Mouse (Mus musculus) midbrain, embryonic 15.5 days (tissue): ENCODE measurements at regions not wholly inside any gene's neighbourhood (a gene's known extent, or its start where the extent isn't known, plus 50 kb on each side); places are given as distances from the start of the nearest gene placed in this dataset.
A peak's percentile ranks its signal among the peaks of the same experiment; 100 is the strongest.
"Not testable (repeated sequence)": the region's sequence is repeated elsewhere in the genome, so short reads cannot be mapped to it uniquely, and the experiment has no call there.

Experiments
- ATAC-seq: fragments of 200-750 bp; cut with Nextera tagmentation; replicated peaks from 2 replicates; pipeline ENCODE4 v1.8.0; 2017; ENCODE audit warnings: moderate TSS enrichment
- H3K27ac ChIP-seq: fragments of 300-500 bp; sonication (generic); 2 replicates; pipeline ENCODE4 v1.5.1; 2015; ENCODE audit warnings: mild to moderate bottlenecking, inconsistent platforms
- H3K27me3 ChIP-seq: fragments of 300-500 bp; sonication (generic); replicated peaks from 2 replicates; pipeline ENCODE4 v1.6.1; 2015; ENCODE audit warnings: inconsistent platforms
- H3K36me3 ChIP-seq: fragments of 300-500 bp; sonication (generic); replicated peaks from 2 replicates; pipeline ENCODE4 v1.6.1; 2015; ENCODE audit warnings: inconsistent platforms
- H3K4me1 ChIP-seq: fragments of 300-500 bp; sonication (generic); 2 replicates; pipeline ENCODE4 v1.6.1; 2015; ENCODE audit warnings: inconsistent platforms
- H3K4me2 ChIP-seq: fragments of 300-500 bp; sonication (generic); 2 replicates; pipeline ENCODE4 v1.6.1; 2015; ENCODE audit warnings: inconsistent platforms, mild to moderate bottlenecking, moderate library complexity
- H3K4me3 ChIP-seq: fragments of 300-500 bp; sonication (generic); 2 replicates; pipeline ENCODE4 v1.5.1; 2015; ENCODE audit warnings: mild to moderate bottlenecking, inconsistent platforms
- H3K9ac ChIP-seq: fragments of 300-500 bp; sonication (generic); 2 replicates; pipeline ENCODE4 v1.6.1; 2015; ENCODE audit warnings: mild to moderate bottlenecking, inconsistent platforms
- H3K9me3 ChIP-seq: fragments of 300-500 bp; sonication (generic); 2 replicates; pipeline ENCODE4 v1.6.1; 2016; ENCODE audit warnings: inconsistent platforms
- WGBS: fragments of 180-500 bp; shearing (Covaris S2); methylation state at CpG from one replicate; pipeline ENCODE4 v1.1.7; 2015; ENCODE audit warnings: mixed read lengths; 5-methylcytosine and 5-hydroxymethylcytosine counted together

DNA sequence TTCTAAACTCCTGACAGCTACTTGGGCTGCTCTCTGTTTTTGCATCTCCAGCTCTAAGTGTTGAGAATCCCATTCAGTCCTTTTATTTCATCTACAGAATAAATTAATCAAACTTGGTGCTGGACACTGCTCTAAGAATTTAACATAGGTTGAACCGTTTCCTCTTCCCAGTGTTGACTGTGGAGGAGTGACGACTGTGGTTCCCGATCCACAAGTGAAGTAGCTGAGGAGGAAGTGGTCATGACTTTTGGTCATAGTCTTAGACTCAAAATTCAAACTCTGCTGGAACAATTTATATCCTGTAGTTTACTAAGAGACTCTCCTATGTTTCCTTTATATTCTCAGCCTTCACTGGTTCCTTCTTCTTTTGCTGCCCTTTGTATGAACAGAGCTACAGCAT is 432.6 kb upstream of the Id2 start:
- Histone ChIP-seq H3K9ac (no peak overlapping the region), H3K27me3 (no peaks in the 10 kb centered on the region), H3K9me3 (no peaks in the 10 kb centered on the region), H3K4me1 (no peaks in the 10 kb centered on the region), H3K4me3 (no peak overlapping the region), H3K36me3 (no peaks in the 10 kb centered on the region), H3K4me2 (no peak overlapping the region), H3K27ac (no peak overlapping the region)
- 88% methylated on average over 3 of the region's 3 CpGs for WGBS
- no peak for ATAC-seq

DNA sequence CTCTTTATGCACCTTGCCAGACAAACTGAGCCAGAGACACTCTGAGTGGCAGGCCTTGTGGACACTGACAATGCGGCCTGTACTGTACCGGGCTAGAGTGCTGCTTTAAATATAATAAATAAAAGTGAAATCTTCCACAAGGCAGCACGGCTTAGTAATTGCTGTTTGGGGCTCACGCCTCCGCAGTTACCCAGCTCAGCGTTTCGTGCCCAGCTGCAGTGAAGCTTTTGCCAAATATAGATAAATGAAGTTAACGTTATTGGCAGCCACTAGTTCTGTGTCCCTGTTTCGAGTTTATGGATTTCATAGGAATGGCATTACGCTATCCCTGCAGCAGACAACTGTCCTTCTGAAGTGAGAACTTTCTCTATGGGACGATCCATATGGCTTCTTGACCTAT is 429.7 kb upstream of the Id2 start:
- WGBS: 93% methylated on average over 11 of the region's 11 CpGs
- Histone ChIP-seq H3K36me3 (no peaks in the 10 kb centered on the region), H3K4me3 (no peak overlapping the region), H3K4me1 (no peaks in the 10 kb centered on the region), H3K9ac (no peak overlapping the region), H3K27ac (no peak overlapping the region), H3K9me3 (no peaks in the 10 kb centered on the region), H3K27me3 (no peaks in the 10 kb centered on the region), H3K4me2 (no peak overlapping the region)
- ATAC-seq: no peak

DNA sequence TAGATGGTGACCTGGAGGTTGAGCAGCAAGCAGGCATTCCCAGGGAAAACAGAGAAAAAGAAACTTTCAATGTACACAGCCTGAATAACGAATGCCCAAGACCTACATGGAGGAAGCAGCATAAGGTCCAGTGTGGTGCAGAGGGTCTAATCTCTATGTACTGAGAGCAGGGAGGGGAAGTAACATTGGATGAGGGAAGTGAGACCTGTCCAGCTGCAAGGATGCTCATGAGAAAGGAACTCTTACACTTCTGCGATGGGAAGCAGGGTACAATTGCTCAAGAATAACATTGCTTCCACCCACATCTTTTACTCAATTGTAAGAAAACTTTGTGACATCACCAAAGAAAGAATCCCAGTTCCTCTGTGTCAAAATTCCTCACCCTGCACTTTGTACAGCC is 419.8 kb upstream of the Id2 start:
- Histone ChIP-seq H3K9me3 (no peaks in the 10 kb centered on the region), H3K36me3 (no peaks in the 10 kb centered on the region), H3K4me1 (no peaks in the 10 kb centered on the region), H3K27ac (no peak overlapping the region), H3K9ac (no peak overlapping the region), H3K4me2 (no peak overlapping the region), H3K4me3 (no peak overlapping the region), H3K27me3 (no peaks in the 10 kb centered on the region)
- 88% methylated on average over 2 of the region's 2 CpGs for WGBS
- no peak for ATAC-seq

DNA sequence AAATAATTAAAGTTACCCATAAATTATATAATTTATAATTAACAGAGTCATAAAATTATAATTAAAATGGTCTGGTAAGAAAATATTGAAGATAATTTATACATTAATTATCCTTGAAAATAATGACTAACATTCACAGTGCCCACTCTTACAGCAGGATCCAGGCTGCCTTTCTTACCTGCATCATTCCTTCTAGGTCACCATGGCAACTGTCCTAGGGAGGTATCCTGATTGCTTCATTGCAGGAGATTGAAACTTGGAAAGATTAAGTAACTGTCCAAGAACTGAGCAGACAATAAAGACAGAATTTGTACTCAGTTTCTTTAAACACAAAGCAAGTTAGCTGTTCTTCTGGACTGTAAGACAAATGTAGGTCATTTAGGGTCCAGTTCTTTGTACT is 416.7 kb upstream of the Id2 start:
- H3K27me3 ChIP-seq: no peaks in the 10 kb centered on the region
- no peak overlapping the region for H3K4me2 ChIP-seq
- H3K36me3 ChIP-seq: no peaks in the 10 kb centered on the region
- no peaks in the 10 kb centered on the region for H3K9me3 ChIP-seq
- H3K4me3 ChIP-seq: no peak overlapping the region
- no peaks in the 10 kb centered on the region for H3K4me1 ChIP-seq
- no peak overlapping the region for H3K9ac ChIP-seq
- no peak overlapping the region for H3K27ac ChIP-seq
- peak; percentile 80; the same call in 1 of the 2 replicates for ATAC-seq

DNA sequence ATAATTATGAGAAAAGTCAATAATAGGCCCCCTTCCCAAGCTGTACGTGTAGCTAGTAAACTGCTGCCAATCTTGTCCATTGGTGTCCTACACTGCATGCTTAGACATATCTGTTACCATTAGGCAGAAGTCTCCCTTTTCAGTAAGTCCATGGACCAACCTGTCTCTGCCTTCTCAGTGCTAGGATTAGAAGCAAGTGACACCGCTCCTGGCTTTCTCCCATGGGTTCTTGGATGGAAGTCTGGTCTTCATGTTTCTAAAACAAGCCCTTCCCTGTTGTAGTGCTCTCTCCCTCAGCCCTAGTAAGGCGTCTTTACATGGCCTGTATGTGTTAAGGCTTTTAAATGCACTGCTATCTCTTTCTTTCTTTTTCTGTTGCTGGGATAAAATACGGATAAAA is 412.7 kb upstream of the Id2 start:
- WGBS: 88% methylated on average over 4 of the region's 4 CpGs
- no peak overlapping the region for H3K4me3 ChIP-seq
- ATAC-seq: no peak
- H3K9me3 ChIP-seq: 0 out of 2 replicates have a peak, but pooled peaks cover 5% of the 10 kb centered on the region
- H3K27me3 ChIP-seq: no peaks in the 10 kb centered on the region
- H3K4me2 ChIP-seq: no peak overlapping the region
- H3K36me3 ChIP-seq: no peaks in the 10 kb centered on the region
- no peak overlapping the region for H3K9ac ChIP-seq
- H3K4me1 ChIP-seq: no peaks in the 10 kb centered on the region
- no peak overlapping the region for H3K27ac ChIP-seq

DNA sequence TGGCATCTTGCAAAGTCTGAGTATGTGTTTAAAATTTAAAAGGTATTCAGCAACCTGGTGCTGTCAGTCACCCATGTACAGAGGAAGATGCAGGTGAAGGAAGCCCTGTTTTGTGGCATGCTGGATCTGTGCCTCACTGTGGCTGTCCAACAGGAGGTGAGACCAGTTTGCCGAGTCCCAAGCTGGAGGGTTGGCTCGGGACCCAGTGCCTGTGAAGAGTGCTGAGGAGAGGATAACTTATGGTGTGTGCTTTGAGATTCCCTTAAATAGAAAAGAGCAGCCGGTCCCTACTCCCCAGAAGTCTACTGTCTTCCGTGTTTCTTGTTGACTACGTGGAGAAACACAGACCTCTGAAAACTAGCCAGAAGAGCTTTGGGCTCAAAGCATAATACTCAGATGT is 396.3 kb upstream of the Id2 start:
- ATAC-seq: no peak
- Histone ChIP-seq H3K9ac (no peak overlapping the region), H3K4me3 (no peak overlapping the region), H3K4me2 (no peak overlapping the region), H3K9me3 (no peaks in the 10 kb centered on the region), H3K27ac (no peak overlapping the region), H3K4me1 (no peaks in the 10 kb centered on the region), H3K27me3 (no peaks in the 10 kb centered on the region), H3K36me3 (no peaks in the 10 kb centered on the region)
- 86% methylated on average over 5 of the region's 5 CpGs for WGBS

DNA sequence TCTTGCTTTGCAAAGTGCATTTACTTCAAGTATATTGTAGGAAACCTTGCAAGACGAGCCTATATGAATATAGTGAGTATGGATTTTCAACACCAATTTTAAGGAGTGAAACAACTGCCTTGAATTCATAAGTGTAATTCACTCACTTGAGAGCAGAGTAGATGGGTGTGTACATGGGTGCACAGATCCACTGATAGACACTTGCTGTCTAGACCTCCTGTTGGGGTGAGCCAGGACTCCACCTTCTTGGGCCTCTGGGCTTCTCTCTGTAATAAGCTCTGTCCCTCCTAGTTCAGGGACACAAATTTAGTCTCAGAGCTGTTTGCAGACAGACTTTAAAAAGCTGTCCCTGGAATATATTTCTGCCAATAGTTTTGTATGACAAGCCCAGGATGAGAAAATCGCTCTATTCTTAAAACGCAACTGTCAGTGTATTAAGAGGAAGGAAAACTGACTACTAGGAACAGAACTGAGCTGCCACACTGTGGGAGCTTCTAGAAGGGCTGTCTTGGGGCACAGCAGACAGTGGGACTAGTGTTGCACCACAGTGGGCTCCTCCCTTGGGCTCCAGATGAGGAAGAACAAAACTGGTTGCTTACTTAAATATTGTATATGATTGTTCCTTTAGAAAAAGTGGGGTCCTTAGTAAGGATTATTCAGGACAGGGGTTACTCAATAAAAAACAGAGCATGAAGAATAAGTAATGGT is 395.7 kb upstream of the Id2 start:
- H3K9me3 ChIP-seq: no peaks in the 10 kb centered on the region
- H3K9ac ChIP-seq: no peak overlapping the region
- no peak for ATAC-seq
- WGBS: 88% methylated on average over 3 of the region's 3 CpGs
- no peaks in the 10 kb centered on the region for H3K27me3 ChIP-seq
- no peak overlapping the region for H3K27ac ChIP-seq
- no peak overlapping the region for H3K4me2 ChIP-seq
- no peaks in the 10 kb centered on the region for H3K4me1 ChIP-seq
- H3K36me3 ChIP-seq: no peaks in the 10 kb centered on the region
- H3K4me3 ChIP-seq: no peak overlapping the region

DNA sequence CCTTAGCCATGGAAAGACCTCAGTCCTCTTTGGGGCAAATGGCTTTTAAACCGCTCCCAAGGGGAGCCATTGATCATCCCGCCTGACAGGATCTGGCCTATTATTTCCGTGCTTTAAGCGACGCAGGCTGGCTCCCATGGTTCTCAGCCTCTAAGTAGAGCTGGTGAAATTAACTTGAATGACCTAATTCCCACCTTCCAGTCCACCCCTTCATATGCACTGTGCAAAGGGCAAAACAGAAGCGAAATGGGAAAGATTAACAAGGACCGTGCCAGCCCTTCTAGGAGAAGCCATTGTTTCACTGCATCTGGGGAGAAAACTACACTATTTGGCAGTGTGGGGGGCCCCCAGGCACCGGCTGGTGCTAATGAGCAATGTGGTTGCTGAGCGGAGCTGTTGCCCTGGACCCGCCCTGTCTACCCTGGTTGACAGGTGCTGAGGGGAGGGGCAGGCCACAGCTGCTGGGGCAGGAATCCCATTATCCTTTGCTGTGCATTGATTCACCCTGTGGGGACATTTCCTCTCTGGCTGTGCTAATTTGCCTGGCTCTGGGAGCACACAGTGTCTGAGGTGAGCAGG is 378.3 kb upstream of the Id2 start:
- Histone ChIP-seq H3K4me2 (peak overlapping the region; percentile 2; the same call in 1 of the 2 replicates), H3K4me3 (no peak overlapping the region), H3K9me3 (no peaks in the 10 kb centered on the region), H3K27me3 (no peaks in the 10 kb centered on the region), H3K27ac (peak overlapping the region; percentile 68), H3K36me3 (no peaks in the 10 kb centered on the region), H3K4me1 (peaks cover 19% of the 10 kb centered on the region), H3K9ac (no peak overlapping the region)
- 9% methylated on average over 10 of the region's 10 CpGs for WGBS
- ATAC-seq: peak; percentile 92

DNA sequence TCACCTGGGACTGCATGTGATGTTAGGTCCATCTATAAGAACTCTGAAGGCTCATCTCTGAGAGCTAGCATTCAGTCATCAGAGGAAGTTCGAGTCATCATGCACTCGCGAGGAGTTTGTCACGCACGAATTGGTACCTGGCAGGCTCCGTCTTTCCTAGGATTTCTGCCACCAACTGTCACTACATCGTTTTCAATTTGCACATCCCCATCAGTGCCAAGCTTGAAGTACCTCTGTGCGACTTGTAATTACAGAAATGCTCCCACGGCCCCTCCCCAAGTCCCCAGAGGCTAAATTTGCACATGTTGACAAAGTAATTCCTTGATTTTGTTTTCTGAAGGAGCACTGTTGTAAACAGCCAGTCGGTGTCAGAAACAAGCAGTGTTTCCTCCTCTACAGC is 372.2 kb upstream of the Id2 start:
- 67% methylated on average over 10 of the region's 10 CpGs for WGBS

DNA sequence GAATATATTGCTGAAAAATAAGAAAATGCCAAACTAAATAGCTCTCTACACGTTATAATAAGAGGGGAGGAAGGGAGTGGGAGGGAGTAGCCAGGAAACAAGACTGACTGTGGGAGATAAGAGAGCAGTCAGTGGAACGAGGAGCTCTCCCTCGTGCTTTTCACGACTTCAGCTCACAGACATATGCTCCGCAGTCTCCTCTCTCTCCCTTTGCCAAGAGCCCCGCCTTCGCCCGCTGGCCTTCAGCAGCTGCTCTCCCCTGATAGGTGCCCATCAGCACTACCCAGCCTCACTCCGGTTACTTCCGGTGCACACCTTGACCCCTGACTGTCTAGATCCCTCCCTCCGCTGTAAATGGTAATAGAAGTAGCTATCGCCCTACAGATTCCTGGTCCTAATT is 370.8 kb upstream of the Id2 start:
- H3K9ac ChIP-seq: no peak overlapping the region
- WGBS: 74% methylated on average over 12 of the region's 12 CpGs
- no peaks in the 10 kb centered on the region for H3K4me1 ChIP-seq
- no peaks in the 10 kb centered on the region for H3K27me3 ChIP-seq
- H3K9me3 ChIP-seq: no peaks in the 10 kb centered on the region
- no peak overlapping the region for H3K27ac ChIP-seq
- H3K36me3 ChIP-seq: no peaks in the 10 kb centered on the region
- no peak for ATAC-seq
- no peak overlapping the region for H3K4me2 ChIP-seq
- no peak overlapping the region for H3K4me3 ChIP-seq

More for the DNA sequence above, 372.2 kb upstream of the Id2 start:
- ATAC-seq: no peak
- H3K4me3 ChIP-seq: no peak overlapping the region
- no peaks in the 10 kb centered on the region for H3K36me3 ChIP-seq
- H3K27ac ChIP-seq: no peak overlapping the region
- H3K27me3 ChIP-seq: no peaks in the 10 kb centered on the region
- H3K9ac ChIP-seq: no peak overlapping the region
- no peak overlapping the region for H3K4me2 ChIP-seq
- H3K4me1 ChIP-seq: no peaks in the 10 kb centered on the region
- H3K9me3 ChIP-seq: no peaks in the 10 kb centered on the region

DNA sequence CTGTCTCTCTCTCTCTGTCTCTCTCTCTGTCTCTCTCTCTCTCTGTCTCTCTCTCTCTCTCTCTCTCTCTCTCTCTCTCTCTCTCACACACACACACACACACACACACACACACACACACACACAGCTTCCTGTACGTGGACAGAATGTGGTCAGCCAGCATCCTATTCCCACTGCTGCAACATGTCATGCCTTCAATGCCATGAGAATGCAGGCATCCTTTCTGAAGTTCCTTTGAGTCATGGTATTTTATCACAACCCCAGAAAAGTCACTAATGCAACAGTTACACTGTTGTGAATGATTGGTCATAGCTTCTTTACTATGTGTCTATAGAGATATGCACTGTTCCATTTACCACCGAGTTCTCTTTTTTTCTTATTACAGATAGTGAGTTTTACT is 365.8 kb upstream of the Id2 start:
- not testable (repeated sequence) for H3K4me3 ChIP-seq, H3K27me3 ChIP-seq, H3K27ac ChIP-seq, H3K36me3 ChIP-seq, H3K4me1 ChIP-seq, H3K9me3 ChIP-seq, H3K4me2 ChIP-seq, H3K9ac ChIP-seq, ATAC-seq
- WGBS: 89% methylated on average over 2 of the region's 2 CpGs

DNA sequence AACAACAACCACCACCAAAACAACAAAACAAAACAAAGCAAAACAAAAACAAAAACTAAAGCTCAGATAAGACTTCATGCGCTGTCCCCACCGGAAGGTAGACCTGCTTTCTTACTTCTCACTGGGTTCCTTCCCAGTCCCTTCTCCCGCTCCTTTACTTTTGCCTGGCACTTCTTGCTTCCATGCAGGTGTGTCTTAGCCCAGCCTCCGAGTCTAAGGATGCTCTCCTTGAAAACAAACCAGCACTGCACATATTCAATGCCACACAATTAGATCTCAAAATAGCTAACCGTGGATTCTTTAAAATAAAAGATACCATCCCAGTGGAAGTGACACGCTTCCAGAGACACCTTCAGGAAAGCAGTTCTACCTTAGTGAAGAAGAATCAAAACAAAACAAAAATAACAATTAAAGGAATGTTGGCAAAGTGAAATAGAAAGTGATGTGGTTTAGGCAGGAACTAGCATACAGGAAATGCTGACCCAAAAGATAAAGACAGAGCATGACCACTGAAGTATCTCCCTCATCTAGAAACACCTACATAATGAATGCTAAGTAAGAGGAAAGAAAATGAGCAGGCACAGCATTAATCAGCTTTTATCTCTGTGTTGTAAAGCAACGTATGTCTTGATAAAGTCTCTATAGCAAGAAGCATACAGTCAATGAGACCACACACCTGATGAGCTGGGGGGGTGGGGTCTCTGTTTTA is 358.5 kb upstream of the Id2 start:
- H3K4me1 ChIP-seq: no peaks in the 10 kb centered on the region
- WGBS: 93% methylated on average over 7 of the region's 7 CpGs
- H3K4me2 ChIP-seq: no peak overlapping the region
- H3K9me3 ChIP-seq: no peaks in the 10 kb centered on the region
- no peak overlapping the region for H3K9ac ChIP-seq
- no peaks in the 10 kb centered on the region for H3K36me3 ChIP-seq
- H3K4me3 ChIP-seq: no peak overlapping the region
- no peak for ATAC-seq
- H3K27ac ChIP-seq: no peak overlapping the region
- no peaks in the 10 kb centered on the region for H3K27me3 ChIP-seq

DNA sequence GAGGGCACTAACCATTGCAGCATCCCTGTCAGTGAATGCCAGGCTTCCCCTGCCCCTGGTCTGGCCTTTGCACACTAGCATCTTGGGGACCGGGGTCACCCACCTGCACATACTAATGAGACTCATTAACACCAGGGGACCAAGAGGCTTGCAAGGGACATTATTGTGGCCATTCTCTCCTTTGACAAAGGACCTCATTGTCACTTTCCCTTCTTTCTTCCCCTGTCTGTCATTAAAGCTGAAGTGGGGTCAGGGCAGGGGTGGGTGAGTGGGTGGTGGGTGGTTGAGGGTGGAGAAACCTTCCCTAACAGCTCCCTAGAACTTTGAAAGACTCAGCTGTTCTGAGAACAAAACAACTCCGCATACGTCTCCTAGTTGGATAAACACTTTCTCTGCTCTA is 356.4 kb upstream of the Id2 start:
- Histone ChIP-seq H3K36me3 (no peaks in the 10 kb centered on the region), H3K4me2 (no peak overlapping the region), H3K27me3 (no peaks in the 10 kb centered on the region), H3K9ac (no peak overlapping the region), H3K9me3 (no peaks in the 10 kb centered on the region), H3K4me1 (no peaks in the 10 kb centered on the region), H3K4me3 (no peak overlapping the region), H3K27ac (no peak overlapping the region)
- WGBS: 29% methylated on average over 3 of the region's 3 CpGs
- no peak for ATAC-seq
